Mouse (Mus musculus): Measurements from ENCODE around the gene Calcrl.

GRCm38 (mm10) chr2:84380816-84381215 is 44.4 kb downstream of the Calcrl start:
- no peak for TF ChIP-seq CTCF (IDR thresholded peaks at IDR 0.05; ENCODE audit: borderline replicate concordance, insufficient read depth, low read depth, low read length)
- TF ChIP-seq POLR2A (IDR thresholded peaks at IDR 0.05; ENCODE audit: borderline replicate concordance, insufficient read depth, low read length): no peak
